ENCODE assay signal across 21 mouse cellular contexts in the genomic region with DNA sequence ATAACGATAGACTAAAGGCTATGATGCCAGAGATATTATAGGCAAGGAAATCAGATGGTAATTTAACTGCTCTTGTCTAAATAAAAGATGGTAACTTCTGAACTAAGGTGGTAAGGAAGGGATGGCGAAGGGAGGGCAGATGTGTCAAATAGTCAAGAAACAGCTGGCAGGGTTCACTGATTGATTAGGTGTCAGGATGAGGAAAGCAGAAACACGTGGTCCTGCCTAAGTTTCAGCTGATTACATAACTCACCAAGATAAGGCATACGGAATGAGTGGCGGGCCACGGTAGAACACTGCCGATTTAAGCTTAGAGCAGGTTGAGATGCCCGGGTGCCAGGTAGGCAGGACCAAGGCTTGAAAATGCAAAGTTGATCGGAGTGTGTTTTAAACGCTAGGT.
"Had no signal": no experiment of that assay in that cellular context is flagged by ENCODE, and none has a peak within 500 bp of the region (broad histone marks: within the 10 kb centered on the region; RNA-seq: fewer than 3 reads in every experiment).

No protein-coding gene starts in this region.

- H3K27ac ChIP-seq: gastrocnemius, adult 2 months; heart, adult 2 months; heart, embryonic 13.5 days; heart, embryonic 15.5 days; hindbrain, embryonic 10.5 days; hindbrain, embryonic 12.5 days; hindbrain, embryonic 14.5 days; intestine, embryonic 15.5 days; layer of hippocampus, adult 2 months; left cerebral cortex, adult 2 months; limb, embryonic 13.5 days; limb, embryonic 15.5 days had no signal

- H3K4me1 ChIP-seq: heart, embryonic 15.5 days; intestine, embryonic 15.5 days had no signal

- H3K4me3 ChIP-seq: gastrocnemius, adult 2 months; heart, adult 2 months; heart, embryonic 13.5 days; heart, embryonic 15.5 days; hindbrain, embryonic 10.5 days; hindbrain, embryonic 12.5 days; intestine, embryonic 15.5 days; layer of hippocampus, adult 2 months; left cerebral cortex, adult 2 months; limb, embryonic 13.5 days; limb, embryonic 15.5 days had no signal

- H3K9me3 ChIP-seq: heart, embryonic 13.5 days; heart, embryonic 15.5 days; hindbrain, embryonic 10.5 days; hindbrain, embryonic 12.5 days; intestine, embryonic 15.5 days; limb, embryonic 13.5 days; limb, embryonic 15.5 days had no signal

- H3K36me3 ChIP-seq: heart, embryonic 13.5 days; heart, embryonic 15.5 days; hindbrain, embryonic 10.5 days; hindbrain, embryonic 12.5 days; intestine, embryonic 15.5 days; limb, embryonic 13.5 days; limb, embryonic 15.5 days had no signal

- H3K27me3 ChIP-seq: heart, embryonic 15.5 days; hindbrain, embryonic 12.5 days; limb, embryonic 13.5 days had no signal

- DNase-seq: gastrocnemius, adult 2 months; gastrocnemius, postnatal 10 days; gastrocnemius, postnatal 25 days; heart, adult 2 months; heart, postnatal 14 days; heart, postnatal 4 days; kidney, adult 18-20 months; kidney, adult 8-10 months; kidney, postnatal 10 days; kidney, postnatal 25 days; kidney, postnatal 4 days had no signal
